Mouse (Mus musculus): ENCODE data around the gene Cir1.

Gene Cir1

GRCm38 (mm10) chr2:73312152-73313116 is at the start of gene Cir1, which contains the start of gene Scrn3:
TSS of gene Cir1 (minus strand) at chr2:73312701.
TSS of gene Scrn3 (plus strand) at chr2:73312601.
- peak; percentile 91 for DNase-seq (ENCODE audit: low read depth, low spot score)

- DNase-seq (ENCODE audit: low read depth, low spot score) = no peak
Observed at GRCm38 (mm10) chr2:73360536-73360935, 48.0 kb upstream of the Cir1 start.

GRCm38 (mm10) chr2:73359941-73360340 is 47.4 kb upstream of the Cir1 start:
- no peak for DNase-seq (ENCODE audit: low read depth, low spot score)

- DNase-seq (ENCODE audit: low read depth, low spot score) = no peak
Observed at GRCm38 (mm10) chr2:73357004-73357403, 44.5 kb upstream of the Cir1 start.

GRCm38 (mm10) chr2:73351927-73352374 is 39.5 kb upstream of the Cir1 start:
- no peak for DNase-seq (ENCODE audit: low read depth, low spot score)

GRCm38 (mm10) chr2:73351496-73351895 is 39.0 kb upstream of the Cir1 start:
- DNase-seq (ENCODE audit: low read depth, low spot score) = no peak

GRCm38 (mm10) chr2:73348221-73348620 is 35.7 kb upstream of the Cir1 start:
- DNase-seq (ENCODE audit: low read depth, low spot score) = no peak

GRCm38 (mm10) chr2:73347766-73348165 is 35.3 kb upstream of the Cir1 start:
- DNase-seq (ENCODE audit: low read depth, low spot score) = no peak

GRCm38 (mm10) chr2:73347136-73347535 is 34.6 kb upstream of the Cir1 start:
- DNase-seq (ENCODE audit: low read depth, low spot score) = no peak

- DNase-seq (ENCODE audit: low read depth, low spot score) = no peak
Observed at GRCm38 (mm10) chr2:73346345-73347086, 34.0 kb upstream of the Cir1 start.

GRCm38 (mm10) chr2:73345204-73345603 is 32.7 kb upstream of the Cir1 start:
- DNase-seq (ENCODE audit: low read depth, low spot score) = no peak

- DNase-seq (ENCODE audit: low read depth, low spot score) = no peak
Observed at GRCm38 (mm10) chr2:73343701-73344100, 31.2 kb upstream of the Cir1 start.

- DNase-seq (ENCODE audit: low read depth, low spot score) = no peak
Observed at GRCm38 (mm10) chr2:73338415-73338814, 25.9 kb upstream of the Cir1 start.

GRCm38 (mm10) chr2:73335949-73336348 is 23.4 kb upstream of the Cir1 start:
- DNase-seq (ENCODE audit: low read depth, low spot score) = no peak

GRCm38 (mm10) chr2:73325871-73326270 is 13.4 kb upstream of the Cir1 start:
- DNase-seq (ENCODE audit: low read depth, low spot score) = no peak

GRCm38 (mm10) chr2:73322991-73323390 is 10.5 kb upstream of the Cir1 start:
- DNase-seq (ENCODE audit: low read depth, low spot score) = no peak

GRCm38 (mm10) chr2:73319218-73319617 is 6.7 kb upstream of the Cir1 start:
- no peak for DNase-seq (ENCODE audit: low read depth, low spot score)

- DNase-seq (ENCODE audit: low read depth, low spot score) = no peak
Observed at GRCm38 (mm10) chr2:73317426-73317825, 4.9 kb upstream of the Cir1 start.

- no peak for DNase-seq (ENCODE audit: low read depth, low spot score)
Observed at GRCm38 (mm10) chr2:73314311-73314710, 1.8 kb upstream of the Cir1 start.

GRCm38 (mm10) chr2:73313117-73313501 is 608 bp upstream of the Cir1 start:
- DNase-seq (ENCODE audit: low read depth, low spot score) = no peak

GRCm38 (mm10) chr2:73306006-73306405 is 6.5 kb downstream of the Cir1 start:
- no peak for DNase-seq (ENCODE audit: low read depth, low spot score)

GRCm38 (mm10) chr2:73304506-73304905 is 8.0 kb downstream of the Cir1 start:
- DNase-seq (ENCODE audit: low read depth, low spot score) = no peak
